Mouse (Mus musculus): ENCODE measurements around the gene Dpf3.

The Dpf3 gene

DNA sequence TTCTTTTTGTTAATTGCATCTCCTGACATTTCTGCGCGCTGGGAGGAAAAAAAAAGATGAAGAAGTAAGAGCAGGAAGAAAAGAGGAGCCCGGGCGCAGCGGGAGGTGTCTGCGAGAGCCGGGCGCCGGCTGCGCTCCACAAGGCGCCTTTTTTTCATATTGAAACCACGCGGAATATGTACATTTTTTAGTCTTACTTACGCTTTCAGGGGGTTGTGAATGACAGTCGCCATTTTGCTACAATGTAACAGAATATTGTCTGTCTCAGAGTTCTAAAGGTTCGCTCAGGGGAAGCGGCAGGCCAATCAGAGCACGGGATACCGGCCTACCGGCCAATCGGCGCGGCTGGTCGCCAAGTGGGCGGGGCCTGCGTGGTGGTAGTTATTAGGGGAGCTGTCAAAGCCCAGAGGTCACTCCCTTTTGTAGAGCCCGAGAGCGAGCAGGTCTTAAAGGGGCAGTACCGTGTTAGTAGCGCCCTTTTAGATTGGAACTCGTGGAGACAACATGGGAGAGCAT, at the start of gene Dpf3:
Gene Dpf3 (minus strand): TSS at position 241 of the 516 bp plus-strand sequence.
- peak; percentile 89 for DNase-seq

DNA sequence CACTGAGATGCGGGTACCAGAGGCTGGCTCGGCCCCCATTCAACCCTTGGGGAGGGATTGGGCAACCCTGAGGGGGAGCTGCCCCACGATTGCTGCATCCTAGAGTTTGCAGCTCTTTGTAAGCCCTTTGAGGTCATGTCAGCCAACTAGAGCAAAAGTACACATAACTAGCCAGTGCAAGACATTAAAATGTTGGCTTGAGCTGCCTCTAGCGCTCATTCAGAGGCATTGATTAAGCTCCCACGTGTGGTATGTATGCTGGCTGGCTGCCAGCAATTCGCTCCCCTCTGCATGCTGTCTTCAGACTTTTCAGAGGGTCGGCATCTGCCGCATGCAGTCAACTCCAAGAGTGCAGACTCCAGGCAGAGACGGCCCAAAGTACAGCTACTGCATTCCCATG, 48.5 kb upstream of the Dpf3 start:
- no peak for DNase-seq

DNA sequence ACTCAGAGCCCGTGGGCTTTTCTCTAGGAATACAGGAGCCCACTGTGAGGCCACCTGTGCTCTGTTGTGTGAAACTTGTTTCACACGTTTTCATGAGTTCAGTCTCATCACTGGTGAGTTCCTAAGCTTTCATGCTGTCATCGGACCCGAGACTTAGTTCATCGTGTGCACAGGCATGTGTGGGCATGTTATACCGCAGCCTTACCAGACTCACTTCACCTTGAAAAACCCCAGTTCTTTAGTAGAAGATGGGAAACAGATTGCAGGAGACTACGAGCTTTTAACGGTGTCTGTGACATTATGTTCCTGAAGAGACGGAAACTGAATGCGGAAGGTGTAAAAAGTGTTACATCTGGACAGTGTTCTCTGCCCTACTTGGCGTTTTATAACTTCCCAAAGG, 47.9 kb upstream of the Dpf3 start:
- no peak for DNase-seq

DNA sequence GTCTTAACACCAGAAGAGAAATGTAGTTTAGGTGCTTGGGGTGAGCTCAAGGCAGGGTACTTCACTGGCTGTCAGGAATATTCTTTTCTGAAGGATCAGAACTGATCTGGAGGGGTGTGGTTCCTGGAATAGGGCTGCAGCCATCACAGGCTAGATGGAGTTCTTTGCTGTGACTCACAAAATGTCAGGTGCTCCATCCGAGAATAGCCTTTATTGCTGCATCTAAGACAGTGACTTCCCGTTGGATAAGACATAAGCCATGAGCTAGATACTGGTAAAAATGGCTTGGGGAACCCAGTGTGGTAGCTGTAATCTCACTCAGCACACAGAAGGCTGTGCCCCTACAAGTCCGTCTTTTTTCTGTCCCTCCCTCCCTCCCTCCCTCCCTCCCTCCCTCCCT, 46.7 kb upstream of the Dpf3 start:
- no peak for DNase-seq

DNA sequence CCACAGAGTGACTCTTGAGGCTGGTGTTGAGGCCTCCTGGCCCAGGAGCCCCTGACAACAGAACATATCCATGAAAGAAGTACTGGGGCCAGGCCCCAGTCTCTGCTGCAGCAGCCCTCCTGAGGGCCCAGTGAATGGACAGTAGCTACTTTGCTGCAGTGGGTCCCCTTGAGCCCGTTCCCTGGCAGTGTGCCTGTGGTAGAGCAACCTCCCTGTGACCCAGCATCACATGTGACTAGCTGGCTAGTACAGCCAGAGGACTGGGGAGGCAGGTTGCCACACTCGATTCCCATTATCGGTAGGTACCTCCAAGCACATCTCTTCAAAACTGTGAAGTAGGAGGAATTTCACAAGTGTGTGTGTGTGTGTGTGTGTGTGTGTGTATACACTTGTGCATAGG, 45.5 kb upstream of the Dpf3 start:
- no peak for DNase-seq

DNA sequence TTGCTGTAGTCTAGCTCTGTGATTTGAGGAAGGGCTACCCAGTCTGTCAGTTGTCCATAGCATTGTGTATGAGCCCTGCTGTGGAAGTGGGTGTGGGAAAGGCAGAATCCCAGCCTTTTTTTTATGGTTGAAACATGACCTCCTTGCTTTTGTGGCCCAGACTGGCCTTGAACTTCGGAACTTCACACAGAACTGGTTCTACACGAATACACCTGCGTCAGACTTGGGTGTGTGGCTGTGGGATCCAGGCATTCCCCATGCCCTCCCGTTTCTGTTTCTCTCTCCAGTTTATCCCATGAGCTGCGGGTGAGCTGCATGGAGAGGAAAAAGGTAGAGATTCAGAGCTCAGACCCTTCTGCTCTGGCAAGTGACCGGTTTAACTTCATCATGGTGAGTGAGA, 44.5 kb upstream of the Dpf3 start:
- no peak for DNase-seq

DNA sequence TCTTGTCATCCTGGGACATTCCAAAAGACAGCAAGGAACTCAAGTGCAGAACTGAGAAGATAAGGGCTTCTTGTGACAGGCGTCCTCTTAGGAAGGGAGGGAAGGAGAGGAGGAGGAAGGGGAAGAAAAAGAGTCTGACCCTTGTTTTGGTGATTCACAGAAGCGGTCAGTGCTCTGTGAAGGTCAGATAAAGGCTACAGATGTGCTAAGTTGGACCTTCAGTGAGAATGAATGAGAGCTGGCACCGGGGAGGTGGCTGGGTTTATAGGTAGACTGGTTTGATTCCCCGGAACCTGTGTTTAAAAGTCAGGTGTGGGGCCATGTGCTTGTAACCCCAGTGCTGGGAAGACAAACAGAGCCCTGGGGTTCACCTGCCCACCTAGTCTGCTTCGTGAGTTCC, 41.1 kb upstream of the Dpf3 start:
- DNase-seq = no peak

DNA sequence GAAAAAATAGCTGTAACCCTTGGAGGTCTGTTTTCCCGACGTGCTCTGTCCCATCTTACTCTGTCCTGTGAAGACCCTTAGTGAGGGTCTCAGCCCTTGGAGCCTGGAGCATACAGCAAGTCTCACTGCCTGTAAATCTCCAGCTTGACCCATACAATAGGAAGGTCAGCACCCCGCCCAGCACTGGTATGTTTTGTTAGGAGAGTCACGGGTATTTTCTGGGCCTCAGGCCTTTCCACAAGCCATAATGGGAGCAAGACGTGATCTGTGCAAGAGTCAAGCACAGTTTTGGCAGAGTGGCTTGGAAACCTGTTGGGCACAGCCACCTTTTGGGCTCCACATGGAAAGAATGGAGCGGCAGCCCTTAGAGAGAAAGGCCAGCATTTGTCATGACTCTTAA, 40.3 kb upstream of the Dpf3 start:
- DNase-seq = no peak

DNA sequence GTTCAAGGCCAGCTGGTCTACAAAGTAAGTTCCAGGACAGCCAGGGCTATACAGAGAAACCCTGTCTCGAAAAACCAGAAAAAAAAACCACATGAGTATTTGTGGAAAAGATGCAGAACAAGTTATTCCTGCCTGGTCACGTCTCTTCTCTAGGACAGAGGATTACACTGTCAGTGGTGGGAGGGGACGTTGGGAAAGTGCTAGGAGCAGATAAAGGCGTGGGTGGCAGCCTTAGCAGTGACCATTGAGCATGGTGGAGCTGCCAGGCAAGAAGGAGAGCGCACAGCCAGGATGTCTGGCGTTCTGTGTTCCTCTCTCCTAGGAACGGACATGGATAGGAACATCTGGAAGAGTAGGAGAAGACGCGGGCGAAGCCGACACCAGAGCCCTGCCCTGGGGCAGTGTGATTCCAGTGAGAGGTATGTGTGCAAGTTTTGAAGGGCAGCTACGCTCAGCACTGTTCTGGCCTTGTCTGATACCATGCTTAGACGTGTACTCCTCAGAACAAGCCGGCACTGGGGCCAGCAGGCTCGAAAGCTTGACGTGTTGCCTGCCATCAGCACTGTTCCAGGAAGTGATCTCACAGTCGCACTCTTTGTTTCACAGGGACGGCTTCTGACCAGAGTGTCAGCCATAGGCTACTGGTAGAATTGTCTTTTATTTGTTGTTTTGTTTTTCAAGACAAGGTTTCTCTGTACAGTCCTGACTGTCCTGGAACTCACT, 38.5 kb upstream of the Dpf3 start:
- DNase-seq = no peak

DNA sequence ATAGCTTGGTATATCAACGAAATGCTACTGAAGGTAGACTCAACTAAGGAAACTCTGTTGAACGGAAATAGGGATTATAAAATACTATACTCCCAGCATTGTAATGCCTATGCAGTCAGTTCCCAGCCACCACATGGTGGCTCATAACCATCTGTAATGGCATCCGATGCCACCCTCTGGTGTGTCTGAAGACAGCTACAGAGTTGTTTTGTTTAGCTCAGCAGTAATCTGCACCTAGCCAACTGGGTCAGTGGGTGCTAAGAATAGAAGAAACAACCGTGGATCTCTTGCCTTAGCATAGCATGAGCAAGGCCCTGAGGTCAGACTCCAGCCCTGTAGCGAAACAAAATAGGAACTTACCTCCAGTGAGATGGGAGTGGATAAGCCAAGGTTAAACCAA, 36.8 kb upstream of the Dpf3 start:
- no peak for DNase-seq

DNA sequence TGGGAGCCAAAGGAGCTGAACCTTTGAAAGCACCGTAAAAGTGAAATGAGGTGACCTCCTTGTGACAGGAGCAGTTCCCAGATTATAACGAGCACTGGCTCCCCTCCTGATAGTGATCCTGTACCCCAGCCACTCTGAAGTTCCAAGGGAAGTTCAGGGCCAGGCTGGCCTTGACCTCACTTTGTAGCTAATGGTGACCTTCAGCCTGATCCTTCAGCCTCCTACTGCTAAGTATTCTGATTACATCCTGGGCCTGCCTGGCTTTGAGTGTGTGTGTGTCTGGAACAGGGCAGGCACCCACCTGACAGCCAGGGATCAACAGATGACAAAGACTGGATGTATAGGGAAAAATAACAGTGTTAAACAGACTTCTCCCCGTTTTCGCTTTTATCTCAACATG, 36.4 kb upstream of the Dpf3 start:
- DNase-seq = no peak

DNA sequence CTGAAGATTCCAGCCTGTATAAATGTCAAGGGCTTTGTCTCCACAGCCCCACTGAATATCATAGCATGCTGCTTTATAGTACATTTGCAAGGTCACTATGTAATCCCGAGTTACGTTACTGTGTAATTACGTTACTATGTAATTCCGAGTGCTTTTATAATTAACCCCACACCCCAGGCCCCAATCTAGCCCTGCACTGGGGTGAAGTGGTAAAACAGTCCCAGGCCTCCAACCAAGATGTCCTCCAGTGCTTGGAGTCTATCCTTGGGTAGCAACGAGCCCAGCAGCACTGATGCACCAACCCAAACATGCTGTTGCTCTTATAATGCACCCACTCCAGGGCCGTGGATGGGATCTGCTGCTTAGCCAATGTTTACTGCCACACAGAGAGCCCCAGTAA, 35.5 kb upstream of the Dpf3 start:
- no peak for DNase-seq

DNA sequence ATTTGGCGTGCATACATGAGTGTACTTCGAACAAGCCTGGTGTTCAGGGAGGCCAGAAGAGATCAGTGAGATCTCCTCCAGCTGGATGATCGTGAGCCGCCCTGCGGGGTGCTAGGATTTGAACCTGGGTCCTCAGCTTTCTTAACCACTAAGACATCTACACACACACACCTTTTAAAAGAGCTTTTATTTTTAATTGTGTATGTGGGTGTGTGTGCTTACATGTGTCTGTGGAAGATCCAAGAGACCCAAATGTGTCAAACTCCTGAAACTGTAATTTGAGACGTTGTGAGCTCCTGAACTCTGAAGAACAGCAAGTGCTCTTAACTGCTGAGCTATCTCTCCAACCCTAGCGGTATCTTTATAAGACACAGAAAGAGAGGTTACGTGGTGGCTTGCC, 33.6 kb upstream of the Dpf3 start:
- DNase-seq = no peak

DNA sequence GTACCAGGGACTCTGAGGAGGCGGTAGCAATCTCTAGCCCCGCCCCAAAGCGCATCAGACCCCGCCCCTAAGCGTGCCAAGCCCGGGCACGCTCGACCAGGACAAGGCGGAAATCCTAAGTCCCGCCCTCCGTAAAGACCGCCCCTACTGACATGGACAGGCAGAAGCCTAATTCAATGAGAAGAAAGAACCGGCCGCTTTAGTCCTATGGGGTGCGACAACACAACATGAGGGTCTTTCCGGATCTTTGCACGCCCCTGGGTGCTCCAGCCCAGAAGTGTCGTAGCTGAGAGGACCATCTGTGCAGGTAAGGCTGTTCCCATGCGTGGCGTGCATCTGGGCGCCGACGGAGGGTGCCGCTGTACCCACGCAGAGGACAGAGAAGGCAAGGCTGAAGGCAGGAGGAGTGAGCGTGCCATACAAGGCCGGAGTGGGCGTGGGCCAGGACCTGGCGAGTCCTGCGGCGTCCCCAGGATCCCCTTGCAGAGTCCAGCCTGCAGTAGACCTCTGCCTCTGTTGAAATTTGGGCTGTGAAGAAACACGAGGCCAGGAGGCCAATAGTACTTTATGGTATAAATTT, 32.9 kb upstream of the Dpf3 start, which contains the start of gene Dcaf4:
Gene Dcaf4 (plus strand): TSS at position 156 of the 580 bp plus-strand sequence.
- DNase-seq = peak; percentile 98

DNA sequence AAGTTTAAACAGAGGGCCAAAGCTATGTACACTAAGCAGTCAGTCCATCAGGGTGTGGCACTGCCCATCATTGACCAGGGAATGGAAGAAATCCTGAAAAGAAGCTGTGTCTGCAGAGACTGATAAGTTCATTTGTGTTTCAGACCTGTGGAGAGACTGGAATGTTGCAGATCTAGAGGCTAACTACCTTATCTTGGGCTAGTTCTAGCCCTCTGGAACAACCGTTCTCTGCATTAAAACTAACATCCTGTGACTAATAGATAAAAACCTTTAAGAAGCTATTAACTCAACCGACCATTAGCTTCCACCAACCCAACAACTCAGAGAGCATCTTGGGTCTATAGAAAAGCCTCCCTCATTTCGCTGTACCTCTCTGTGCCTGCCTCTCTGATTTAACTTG, 30.1 kb upstream of the Dpf3 start:
- no peak for DNase-seq

DNA sequence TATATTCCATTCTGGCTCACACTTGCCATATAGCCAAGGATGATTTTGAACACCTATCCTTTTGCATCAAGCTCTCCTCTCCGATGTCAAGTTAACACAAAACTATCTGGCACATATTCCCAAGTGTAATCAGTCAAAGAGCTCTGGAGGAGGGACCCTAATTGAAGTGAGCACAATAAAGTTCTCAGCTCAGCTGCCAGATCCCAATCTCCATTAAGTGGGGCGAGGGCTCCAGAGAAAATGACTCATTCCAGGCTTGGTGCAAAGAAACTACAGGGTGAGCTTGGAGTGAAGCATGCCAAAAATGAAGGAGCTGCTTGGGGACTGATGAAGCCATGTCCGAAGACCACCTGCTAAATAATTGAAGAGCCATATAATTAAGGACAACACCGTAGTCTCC, 26.7 kb upstream of the Dpf3 start:
- DNase-seq = no peak

DNA sequence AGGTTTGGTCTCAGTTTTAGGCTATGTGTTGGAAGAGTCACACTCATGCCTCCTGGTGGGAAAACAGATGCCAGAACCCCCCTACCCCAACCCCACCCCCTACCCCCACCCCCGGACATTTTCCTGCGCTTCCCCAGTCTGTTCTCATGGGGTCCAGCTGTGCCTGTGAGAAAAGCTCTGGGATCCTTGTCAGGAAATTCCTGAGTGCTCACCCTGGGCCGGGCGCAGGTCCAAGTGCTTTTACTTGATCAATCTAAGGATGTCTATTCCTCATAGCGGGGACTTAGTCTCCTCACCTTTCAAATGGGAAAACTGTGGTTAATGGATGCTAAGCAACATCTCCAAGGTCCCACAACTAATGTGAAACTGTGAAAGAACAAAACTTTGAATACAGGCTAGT, 25.7 kb upstream of the Dpf3 start:
- no peak for DNase-seq

DNA sequence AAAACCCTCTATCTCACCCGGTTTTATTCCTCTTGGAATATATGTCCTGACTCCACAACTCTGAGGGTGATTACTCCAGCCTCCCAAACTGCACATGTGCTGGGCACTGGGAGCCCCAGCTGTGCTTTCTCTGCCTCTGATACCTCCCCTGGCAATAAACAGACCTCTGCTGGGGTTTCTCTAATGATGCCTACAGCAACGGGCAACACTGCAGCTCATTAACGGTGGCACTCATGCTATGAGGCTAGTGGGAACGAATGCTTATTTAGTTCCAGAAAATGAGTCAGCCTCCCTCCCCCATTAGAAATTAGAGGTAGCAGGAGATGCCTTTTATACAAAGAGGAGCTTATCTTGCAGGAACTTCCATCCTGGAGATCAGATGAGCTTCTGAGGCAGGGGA, 25.3 kb upstream of the Dpf3 start:
- DNase-seq = no peak

DNA sequence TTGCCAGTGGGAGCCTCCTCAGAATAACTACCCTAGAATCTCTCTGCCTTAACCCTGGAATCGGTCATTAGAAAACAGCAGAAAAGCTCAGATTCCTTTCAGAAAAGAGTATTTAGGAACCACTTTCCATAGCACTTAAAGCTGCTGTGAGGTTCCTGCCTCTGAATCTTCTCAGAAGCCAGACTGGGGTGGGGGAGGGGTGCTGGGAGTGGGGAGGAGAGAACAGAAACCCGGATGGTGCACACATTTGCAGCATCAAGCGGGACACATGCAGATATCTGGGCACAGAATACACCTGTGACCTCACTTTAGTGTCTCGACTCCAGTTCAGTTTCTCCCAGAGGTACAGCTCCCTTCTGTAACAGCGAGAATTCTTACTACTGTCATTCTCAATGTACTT, 23.1 kb upstream of the Dpf3 start:
- DNase-seq = no peak

DNA sequence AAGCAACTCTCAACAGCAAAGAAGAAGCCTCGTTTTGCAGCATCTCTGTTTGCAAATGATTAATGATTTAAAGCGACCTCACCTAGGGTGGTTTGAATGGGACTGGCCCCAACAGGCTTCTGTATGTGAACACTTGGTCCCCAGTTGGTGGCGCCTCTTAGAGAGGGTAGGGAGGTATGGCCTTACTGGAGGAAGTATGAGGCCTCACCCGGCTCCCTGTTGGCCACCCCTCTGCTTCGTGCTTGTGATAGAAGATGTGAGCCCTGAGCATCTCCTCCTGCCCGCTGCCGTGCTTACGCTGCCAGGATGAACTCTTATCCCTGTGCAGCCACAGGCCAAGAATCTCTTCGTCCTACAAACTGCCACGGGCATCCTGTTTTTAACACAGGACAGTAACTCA, 19.0 kb upstream of the Dpf3 start:
- DNase-seq = no peak

DNA sequence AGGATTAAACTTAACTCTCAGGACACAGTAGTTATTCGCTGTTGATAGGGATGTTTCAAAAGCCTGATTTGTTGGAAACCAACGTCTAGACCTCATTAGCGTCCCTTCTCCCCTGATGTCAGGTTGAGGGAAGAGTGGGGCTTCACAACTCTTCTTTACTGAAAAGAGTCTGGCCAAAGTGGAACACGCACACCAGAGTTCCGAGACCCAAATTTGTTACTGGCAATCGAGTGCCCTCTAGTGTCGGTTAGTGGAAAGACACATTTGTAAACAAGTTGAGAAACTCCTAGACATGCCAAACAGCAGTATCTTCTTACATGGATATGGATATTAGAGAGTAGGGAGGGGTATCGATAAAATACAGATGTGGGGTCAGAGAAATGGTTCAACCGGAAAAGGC, 14.7 kb upstream of the Dpf3 start:
- DNase-seq = peak; percentile 34

DNA sequence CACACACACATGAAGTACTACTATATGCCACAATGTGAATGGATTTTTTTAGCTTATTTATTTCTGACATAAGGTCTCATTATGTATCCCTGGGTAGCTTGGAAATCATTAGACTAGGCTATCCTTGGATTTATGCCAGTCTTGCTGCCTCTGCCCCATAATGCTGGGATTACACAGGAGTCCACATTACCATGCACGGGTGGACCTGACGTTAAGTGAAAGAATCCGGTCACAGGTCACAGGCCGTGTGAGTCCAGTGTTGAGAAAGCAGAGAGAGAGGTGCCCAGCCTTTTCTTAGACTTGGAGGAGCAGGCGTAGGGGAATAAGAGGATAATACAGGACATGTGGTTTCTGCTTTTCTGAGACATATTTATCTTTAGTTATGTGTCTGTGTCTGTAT, 11.7 kb upstream of the Dpf3 start:
- DNase-seq = no peak

DNA sequence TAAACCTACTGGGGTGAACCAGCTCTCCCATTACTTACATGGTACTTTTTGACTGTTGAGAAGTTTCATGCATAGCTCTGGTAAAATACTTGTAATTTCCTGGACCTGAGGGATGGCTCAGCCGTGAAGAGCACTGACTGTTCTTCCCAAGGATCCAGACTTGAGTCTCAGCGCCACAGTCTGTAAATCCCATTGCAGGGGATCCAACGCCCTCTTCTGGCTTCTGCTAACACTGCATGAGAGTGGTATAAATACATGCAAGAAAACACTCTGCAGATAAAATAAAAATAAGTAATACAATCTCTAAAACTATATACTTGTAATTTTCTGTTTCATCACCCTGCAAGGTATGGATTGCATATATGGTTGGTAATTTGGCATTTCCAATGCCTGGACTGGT, 10.4 kb upstream of the Dpf3 start:
- no peak for DNase-seq

DNA sequence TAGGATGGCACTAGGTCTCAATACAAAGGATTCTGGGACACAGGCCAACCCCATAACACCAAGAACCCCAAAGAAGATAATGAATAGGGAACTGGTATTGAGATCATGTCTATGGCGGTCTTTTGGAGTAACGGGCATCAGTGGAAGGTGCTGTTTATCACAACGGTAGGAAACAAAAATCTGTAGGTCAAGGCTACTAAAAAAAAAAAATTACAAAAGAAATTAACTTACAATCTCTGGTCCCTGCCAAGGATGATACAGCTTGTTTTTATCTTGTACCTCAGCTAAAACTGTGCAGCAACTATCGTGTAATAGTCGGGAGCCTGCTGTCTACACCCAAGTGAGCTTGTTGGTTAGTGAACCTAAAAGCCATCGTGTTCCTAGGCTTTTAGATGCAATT, 9.2 kb upstream of the Dpf3 start:
- no peak for DNase-seq

DNA sequence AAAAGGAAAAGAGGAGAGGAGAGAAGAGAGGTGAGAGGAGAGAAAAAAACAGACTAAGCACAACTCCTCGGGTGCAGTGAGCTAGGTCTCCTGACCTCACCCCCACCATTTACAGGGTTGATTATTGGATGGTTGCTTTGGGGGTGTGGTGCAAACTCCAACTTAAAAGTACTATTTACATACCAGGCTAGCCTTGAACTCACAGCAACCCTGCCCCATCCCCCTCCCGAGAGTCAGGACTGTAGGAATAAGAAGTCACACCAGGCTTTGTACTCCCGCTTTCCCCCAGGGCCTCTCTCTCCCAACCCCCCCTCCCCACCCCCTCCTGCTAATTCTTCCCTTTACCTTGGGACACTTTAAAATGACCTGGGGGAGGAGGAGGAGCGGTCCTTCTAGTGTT, 8.8 kb upstream of the Dpf3 start:
- no peak for DNase-seq
